Mouse (Mus musculus) heart, embryonic 13.5 days (tissue): Measurements from ENCODE around the gene Serbp1. TPM values are rescaled to one million over a fixed set of nuclear protein-coding genes. Genes with fewer than 3 reads are reported as not detected.

Experiments used
- ATAC-seq: fragments of 200-750 bp; cut with Nextera tagmentation; 2 replicates; pipeline ENCODE4 v1.8.0; 2017; ENCODE audit warnings: moderate TSS enrichment; ENCODE audit not compliant: insufficient number of reproducible peaks, low FRiP score, low TSS enrichment; ENCODE audit errors: extremely low read depth
- H3K27ac ChIP-seq: fragments of 300-500 bp; sonication (generic); replicated peaks from 2 replicates; pipeline ENCODE4 v1.5.1; 2015; ENCODE audit warnings: moderate library complexity, mild to moderate bottlenecking, inconsistent platforms
- H3K27me3 ChIP-seq: fragments of 300-500 bp; sonication (generic); replicated peaks from 2 replicates; pipeline ENCODE4 v1.6.1; 2015; ENCODE audit warnings: mild to moderate bottlenecking, inconsistent platforms
- H3K36me3 ChIP-seq: fragments of 300-500 bp; sonication (generic); 2 replicates; pipeline ENCODE4 v1.6.1; 2015; ENCODE audit warnings: mild to moderate bottlenecking, inconsistent platforms
- H3K4me1 ChIP-seq: fragments of 300-500 bp; sonication (generic); 2 replicates; pipeline ENCODE4 v1.6.1; 2015; ENCODE audit warnings: inconsistent platforms
- H3K4me2 ChIP-seq: fragments of 300-500 bp; sonication (generic); 2 replicates; pipeline ENCODE4 v1.6.1; 2015; ENCODE audit warnings: inconsistent platforms, mild to moderate bottlenecking, moderate library complexity
- H3K4me3 ChIP-seq: fragments of 300-500 bp; sonication (generic); 2 replicates; pipeline ENCODE4 v1.5.1; 2015; ENCODE audit warnings: moderate library complexity, mild to moderate bottlenecking, inconsistent platforms
- H3K9ac ChIP-seq: fragments of 300-500 bp; sonication (generic); 2 replicates; pipeline ENCODE4 v1.6.1; 2015; ENCODE audit warnings: inconsistent platforms, mild to moderate bottlenecking, moderate library complexity
- H3K9me3 ChIP-seq: fragments of 300-500 bp; sonication (generic); 2 replicates; pipeline ENCODE4 v1.6.1; 2016; ENCODE audit warnings: inconsistent platforms
- WGBS: fragments of 180-500 bp; shearing (Covaris S2); methylation state at CpG from one replicate; pipeline ENCODE4 v1.1.7; 2015; ENCODE audit warnings: mixed read lengths; 5-methylcytosine and 5-hydroxymethylcytosine counted together
- polyA plus RNA-seq: library from polyadenylated mRNA; unstranded; fragments of >200 nt; fragmentation: Nextera tagmentation; extraction: Ambion mirVana; gene quantifications from 2 replicates; pipeline ENCODE4 v1.2.1, GENCODE M21; 2015

Gene Serbp1
- polyA plus RNA-seq, 1 experiment from 2014 or later: 309 TPM

DNA sequence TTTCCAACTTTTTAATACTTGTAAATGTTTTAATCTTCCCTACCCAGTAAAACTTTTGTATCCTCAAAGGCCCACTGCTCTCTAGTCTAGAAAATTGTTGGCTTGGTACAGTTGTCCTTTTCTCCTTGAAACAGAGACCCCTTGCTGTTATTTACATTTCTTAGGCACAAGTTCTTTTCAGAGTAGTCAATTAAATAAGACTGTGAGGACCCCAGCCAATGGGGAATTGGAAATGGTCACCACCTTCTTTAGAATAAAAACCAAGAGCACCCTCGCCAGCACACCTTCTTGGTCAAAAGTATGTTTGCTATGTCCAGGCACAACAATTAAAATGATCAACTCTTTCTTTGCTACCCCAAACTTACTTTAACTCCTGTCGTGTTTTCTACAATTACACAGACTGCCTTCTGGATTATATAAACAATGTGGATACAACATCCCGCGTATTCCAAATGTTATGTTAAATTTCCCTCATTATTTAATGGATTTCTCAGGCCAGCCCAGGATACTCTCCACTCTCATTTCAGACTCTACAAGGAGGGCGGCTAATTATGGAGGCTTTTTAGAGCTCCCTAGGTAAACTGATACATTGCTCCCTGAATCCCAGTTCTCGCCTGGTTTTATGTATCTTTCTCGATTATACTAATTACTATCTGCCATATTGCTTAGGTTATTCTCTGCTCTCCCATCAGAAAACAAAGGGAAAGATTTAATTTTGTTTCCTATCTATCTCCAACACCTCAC is 1.3 kb upstream of the Serbp1 start:
- no peaks in the 10 kb centered on the region for H3K27me3 ChIP-seq
- no peak overlapping the region for H3K9ac ChIP-seq
- no peaks in the 10 kb centered on the region for H3K36me3 ChIP-seq
- no peak for ATAC-seq
- H3K4me3 ChIP-seq: no peak overlapping the region
- H3K9me3 ChIP-seq: no peaks in the 10 kb centered on the region
- no peaks in the 10 kb centered on the region for H3K4me1 ChIP-seq
- WGBS: 74% methylated on average over 7 of the region's 7 CpGs
- H3K4me2 ChIP-seq: no peak overlapping the region
- no peak overlapping the region for H3K27ac ChIP-seq

DNA sequence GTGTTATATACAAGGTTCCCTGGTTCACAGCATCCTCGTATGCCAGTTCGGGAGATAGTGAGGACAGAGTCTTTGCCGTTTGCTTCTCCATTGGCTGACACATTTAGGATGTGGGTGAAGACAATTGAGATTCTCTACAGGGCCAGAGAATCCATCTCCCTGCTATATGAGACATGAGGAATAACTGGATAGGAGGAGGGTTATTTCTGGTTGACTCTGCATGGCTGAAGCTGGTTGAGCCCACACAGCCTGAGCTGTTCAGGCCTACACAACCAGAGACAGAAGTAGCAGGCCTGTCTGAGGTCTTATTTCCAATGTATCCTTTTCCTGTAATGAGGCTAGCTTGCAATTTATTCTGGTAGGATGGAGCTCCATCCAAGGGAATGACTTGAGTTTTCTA is 3.3 kb downstream of the Serbp1 start:
- no peak overlapping the region for H3K4me2 ChIP-seq
- no peaks in the 10 kb centered on the region for H3K27me3 ChIP-seq
- no peak overlapping the region for H3K9ac ChIP-seq
- H3K9me3 ChIP-seq: no peaks in the 10 kb centered on the region
- H3K27ac ChIP-seq: no peak overlapping the region
- H3K4me3 ChIP-seq: no peak overlapping the region
- 81% methylated on average over 3 of the region's 3 CpGs for WGBS
- ATAC-seq: no peak
- no peaks in the 10 kb centered on the region for H3K36me3 ChIP-seq
- H3K4me1 ChIP-seq: no peaks in the 10 kb centered on the region

DNA sequence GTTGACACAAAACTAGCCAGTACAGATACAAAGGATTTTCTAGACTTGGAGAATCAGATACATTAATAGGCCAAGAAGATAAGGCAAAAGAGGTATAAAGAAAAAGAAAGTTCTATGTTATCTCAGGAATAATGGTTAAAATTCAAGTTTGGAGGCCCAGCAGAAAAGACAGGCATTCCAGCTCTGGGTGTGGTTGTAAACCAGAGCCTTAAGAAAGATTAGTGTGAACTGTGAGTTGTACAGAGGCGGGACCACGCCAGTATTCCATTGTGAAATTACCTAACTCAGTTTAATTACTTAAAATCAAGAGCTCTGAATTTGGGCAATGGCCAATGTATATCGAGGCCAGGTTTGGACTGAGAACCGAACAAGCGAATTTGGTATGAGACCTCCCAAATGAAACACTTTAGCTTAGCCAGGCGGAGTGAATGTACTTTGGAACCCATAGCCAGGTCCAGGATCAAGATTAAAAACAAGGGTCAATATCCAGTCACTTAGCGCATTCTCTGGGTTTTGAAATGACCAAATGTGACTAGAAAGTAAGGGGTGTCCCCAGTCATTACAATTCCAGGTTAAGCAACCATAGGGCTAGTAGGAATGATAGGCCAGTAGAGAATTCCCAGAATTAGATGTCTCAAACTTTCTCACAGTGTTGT is 5.9 kb downstream of the Serbp1 start:
- no peak overlapping the region for H3K9ac ChIP-seq
- H3K4me1 ChIP-seq: no peaks in the 10 kb centered on the region
- no peak overlapping the region for H3K4me2 ChIP-seq
- no peaks in the 10 kb centered on the region for H3K27me3 ChIP-seq
- WGBS: 87% methylated on average over 7 of the region's 7 CpGs
- H3K9me3 ChIP-seq: no peaks in the 10 kb centered on the region
- H3K4me3 ChIP-seq: no peak overlapping the region
- H3K27ac ChIP-seq: no peak overlapping the region
- ATAC-seq: no peak
- H3K36me3 ChIP-seq: no peaks in the 10 kb centered on the region

DNA sequence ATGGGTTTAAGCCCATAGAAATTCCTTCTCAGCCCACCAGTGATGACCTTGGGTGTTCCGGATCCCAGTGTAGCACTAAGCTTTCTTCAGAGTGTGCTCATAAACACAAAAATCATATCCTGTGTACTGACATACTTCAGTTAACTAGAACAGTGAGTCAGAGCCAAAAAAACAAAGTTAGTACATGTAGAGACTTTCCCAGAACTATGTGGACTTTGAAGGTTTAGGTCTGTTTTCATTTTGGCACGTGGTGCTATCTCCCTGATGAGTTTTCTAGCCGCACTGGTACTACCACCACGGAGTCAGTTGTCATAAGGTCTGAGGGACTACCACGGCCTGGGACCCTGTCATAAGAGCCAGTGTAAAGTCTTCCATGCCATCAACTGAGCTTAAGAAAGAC is 6.5 kb downstream of the Serbp1 start:
- 78% methylated on average over 5 of the region's 5 CpGs for WGBS

DNA sequence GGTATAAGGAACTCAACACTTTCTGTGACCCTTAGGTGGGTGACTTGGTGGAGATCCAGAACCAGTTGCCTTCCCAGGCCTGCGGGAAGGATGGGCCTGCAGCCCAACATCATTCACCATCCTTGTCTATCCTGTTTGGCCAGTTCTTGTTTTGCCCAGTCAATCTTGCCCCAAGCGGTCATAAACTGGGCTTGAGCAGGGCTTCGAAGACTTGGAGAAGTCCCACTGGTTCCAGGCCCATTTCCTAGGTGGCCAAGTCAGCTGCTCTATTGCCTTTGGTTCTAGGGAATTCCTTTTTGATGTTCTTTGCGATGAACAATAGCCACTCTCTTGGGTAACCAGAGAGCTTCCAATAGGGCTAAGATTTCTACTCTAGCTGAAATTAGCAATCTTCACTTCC is 13.1 kb downstream of the Serbp1 start:
- Histone ChIP-seq H3K9ac (no peak overlapping the region), H3K4me2 (no peak overlapping the region), H3K4me1 (no peaks in the 10 kb centered on the region), H3K36me3 (no peaks in the 10 kb centered on the region), H3K9me3 (no peaks in the 10 kb centered on the region), H3K27ac (no peak overlapping the region), H3K4me3 (no peak overlapping the region), H3K27me3 (no peaks in the 10 kb centered on the region)
- ATAC-seq: no peak
- WGBS: 82% methylated on average over 4 of the region's 4 CpGs

More for the DNA sequence above, 6.5 kb downstream of the Serbp1 start:
- Histone ChIP-seq H3K4me1 (no peaks in the 10 kb centered on the region), H3K27me3 (no peaks in the 10 kb centered on the region), H3K36me3 (no peaks in the 10 kb centered on the region), H3K4me2 (no peak overlapping the region), H3K4me3 (no peak overlapping the region), H3K9ac (no peak overlapping the region), H3K27ac (no peak overlapping the region), H3K9me3 (no peaks in the 10 kb centered on the region)
- ATAC-seq: no peak

DNA sequence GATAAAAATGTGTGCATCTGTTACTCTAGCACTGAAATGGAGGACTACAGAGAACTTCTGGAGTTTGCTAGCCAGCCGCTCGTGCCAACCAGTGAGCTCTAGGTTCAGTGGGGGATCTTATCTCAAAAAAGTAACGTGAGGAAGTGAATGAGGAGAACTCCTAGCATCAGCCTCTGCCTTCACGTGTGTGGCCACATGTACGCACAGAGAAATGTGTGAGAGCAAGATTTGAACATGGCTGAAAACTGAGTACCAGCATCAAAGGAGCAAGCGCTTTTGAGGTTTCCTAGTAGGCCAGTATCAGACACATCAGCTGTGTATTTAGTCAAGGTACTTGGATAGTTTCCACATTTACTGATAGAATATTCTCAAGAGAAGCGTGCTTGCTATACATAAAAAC is 27.0 kb downstream of the Serbp1 start:
- Histone ChIP-seq H3K4me3 (no peak overlapping the region), H3K27me3 (no peaks in the 10 kb centered on the region), H3K4me2 (no peak overlapping the region), H3K9me3 (no peaks in the 10 kb centered on the region), H3K9ac (no peak overlapping the region), H3K36me3 (no peaks in the 10 kb centered on the region), H3K4me1 (peaks cover 21% of the 10 kb centered on the region), H3K27ac (no peak overlapping the region)
- WGBS: 55% methylated on average over 7 of the region's 7 CpGs
- ATAC-seq: no peak

DNA sequence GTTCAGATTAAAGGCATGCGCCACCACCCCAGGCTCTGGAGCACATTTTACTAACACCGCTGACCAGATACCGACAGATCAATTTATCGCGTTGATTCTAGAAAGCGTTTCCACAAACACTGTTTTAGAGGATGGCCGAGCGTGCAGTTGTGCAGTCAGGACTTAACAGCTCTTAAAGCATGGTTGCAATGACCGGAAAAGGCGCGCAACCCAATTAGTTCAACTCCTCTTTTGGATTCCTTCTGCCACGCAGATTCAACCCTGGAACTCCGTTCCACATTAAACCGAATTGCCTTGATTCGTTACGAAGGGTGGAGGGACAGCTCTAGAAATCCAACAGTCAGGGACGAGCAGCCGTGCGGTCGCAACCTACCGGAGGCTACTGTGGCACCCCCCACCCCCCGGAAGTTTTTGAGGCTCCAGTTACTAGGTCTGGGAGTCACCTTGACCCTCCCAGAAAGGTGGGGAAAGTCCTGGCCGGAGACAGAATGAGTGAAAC is 28.2 kb downstream of the Serbp1 start:
- Histone ChIP-seq H3K36me3 (no peaks in the 10 kb centered on the region), H3K27ac (peak overlapping the region; percentile 91), H3K4me1 (peaks cover 33% of the 10 kb centered on the region), H3K27me3 (no peaks in the 10 kb centered on the region), H3K9me3 (no peaks in the 10 kb centered on the region), H3K4me2 (peak overlapping the region; percentile 84), H3K9ac (peak overlapping the region; percentile 83), H3K4me3 (peak overlapping the region; percentile 100)
- ATAC-seq: peak; percentile 30
- WGBS: 1% methylated on average over 23 of the region's 23 CpGs

DNA sequence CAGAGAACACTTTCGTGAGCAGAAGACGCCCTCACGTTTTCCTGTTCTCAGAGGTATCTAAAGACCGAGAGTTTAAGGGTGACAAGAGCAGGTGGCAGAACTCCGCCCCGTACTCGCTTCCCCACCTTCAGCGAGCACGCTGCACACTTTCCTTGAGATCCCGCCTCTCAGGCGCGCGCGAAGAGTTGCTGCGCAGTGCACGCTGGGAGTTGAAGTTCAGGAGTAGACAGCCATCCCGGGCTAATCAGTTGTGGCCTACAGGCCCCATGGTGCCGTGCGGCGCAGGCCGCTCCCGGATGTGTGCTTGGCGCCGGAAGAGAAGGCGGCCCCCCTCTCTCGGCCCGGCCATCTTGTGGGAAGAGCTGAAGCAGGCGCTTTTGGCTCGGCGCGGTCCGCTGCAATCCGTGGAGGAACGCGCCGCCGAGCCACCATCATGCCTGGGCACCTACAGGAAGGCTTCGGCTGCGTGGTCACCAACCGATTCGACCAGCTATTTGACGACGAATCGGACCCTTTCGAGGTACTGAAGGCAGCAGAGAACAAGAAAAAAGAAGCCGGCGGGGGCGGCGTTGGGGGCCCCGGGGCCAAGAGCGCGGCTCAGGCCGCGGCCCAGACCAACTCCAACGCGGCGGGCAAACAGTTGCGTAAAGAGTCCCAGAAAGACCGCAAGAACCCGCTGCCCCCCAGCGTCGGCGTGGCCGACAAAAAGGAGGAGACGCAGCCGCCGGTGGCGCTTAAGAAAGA is 28.9 kb downstream of the Serbp1 start:
- H3K9me3 ChIP-seq: no peaks in the 10 kb centered on the region
- ATAC-seq: peak; percentile 99
- WGBS: under 1% methylated on average over 68 of the region's 68 CpGs

DNA sequence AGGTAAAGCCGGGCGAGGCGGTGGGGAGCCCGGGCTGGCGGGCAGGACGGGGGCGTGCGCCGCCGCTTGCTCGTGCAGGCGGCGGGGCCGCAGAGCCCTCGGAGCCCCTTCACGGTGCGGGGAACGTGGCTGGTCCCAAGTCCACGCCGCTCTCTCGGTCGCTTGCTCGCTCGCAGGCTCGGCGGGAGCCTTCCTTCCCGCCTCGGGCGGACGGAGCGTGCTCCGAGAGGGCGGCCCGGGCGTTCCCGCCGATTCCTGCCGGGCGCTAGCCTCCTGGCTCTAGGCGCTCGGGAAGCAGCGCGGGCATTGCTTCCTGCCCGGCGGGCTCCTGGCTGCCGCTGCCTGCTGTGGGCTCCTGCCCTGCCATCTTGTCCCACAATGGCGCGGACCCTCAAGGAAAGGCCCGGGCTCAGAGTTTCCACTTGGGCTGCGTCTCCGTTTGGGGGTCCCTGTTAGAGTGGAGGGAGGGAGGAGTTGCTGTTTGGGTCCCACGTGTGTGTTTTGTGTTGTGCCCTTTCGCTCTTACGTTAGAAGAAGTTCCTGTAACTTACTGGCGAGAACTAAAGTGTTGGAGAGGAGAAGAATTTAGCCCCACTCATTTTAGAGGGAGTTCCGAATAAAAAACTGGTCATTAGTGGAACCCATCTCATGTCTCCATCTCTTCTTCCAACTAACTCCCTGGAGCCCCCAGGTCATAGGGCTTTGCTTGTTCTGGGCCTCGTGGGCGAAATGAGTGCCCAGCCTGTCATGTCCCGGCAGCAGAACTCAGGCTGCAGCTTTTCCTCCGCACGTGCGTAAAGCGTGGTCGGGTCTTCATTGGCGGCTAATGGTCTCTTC is 29.6 kb downstream of the Serbp1 start:
- Histone ChIP-seq H3K9me3 (no peaks in the 10 kb centered on the region), H3K36me3 (peaks cover 13% of the 10 kb centered on the region), H3K4me2 (peak overlapping the region; percentile 84), H3K4me1 (peaks cover 33% of the 10 kb centered on the region), H3K9ac (peak overlapping the region; percentile 100), H3K27me3 (no peaks in the 10 kb centered on the region), H3K4me3 (peak overlapping the region; percentile 100), H3K27ac (peak overlapping the region; percentile 93)
- ATAC-seq: no peak
- WGBS: 0% methylated on average over 64 of the region's 65 CpGs

More for the DNA sequence above, 28.9 kb downstream of the Serbp1 start:
- Histone ChIP-seq H3K36me3 (peaks cover 6% of the 10 kb centered on the region), H3K27me3 (no peaks in the 10 kb centered on the region), H3K27ac (peak overlapping the region; percentile 93), H3K9ac (peak overlapping the region; percentile 100), H3K4me2 (peak overlapping the region; percentile 84), H3K4me3 (peak overlapping the region; percentile 100), H3K4me1 (peaks cover 33% of the 10 kb centered on the region)

DNA sequence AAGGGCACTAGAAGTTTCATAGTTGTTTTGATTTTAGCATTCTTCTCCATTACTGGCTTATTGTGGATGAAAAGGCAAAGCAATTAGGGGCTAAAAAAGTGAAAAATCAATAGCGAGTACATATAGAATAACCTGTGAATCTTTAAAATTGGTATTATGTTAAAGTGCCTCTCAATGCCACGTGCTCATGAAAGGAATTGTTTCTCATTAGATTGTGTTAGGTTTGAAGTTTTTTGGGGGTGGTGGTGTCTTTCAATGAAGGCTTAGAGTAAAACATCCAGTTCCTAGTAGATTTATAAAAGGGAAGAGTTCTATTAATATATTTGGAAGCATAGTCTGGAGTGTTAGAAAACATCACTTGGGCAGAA is 30.3 kb downstream of the Serbp1 start:
- WGBS: 0% methylated on average over 2 of the region's 2 CpGs
- Histone ChIP-seq H3K4me2 (peak overlapping the region; percentile 84), H3K4me3 (peak overlapping the region; percentile 100), H3K36me3 (peaks cover 17% of the 10 kb centered on the region), H3K9ac (peak overlapping the region; percentile 100), H3K9me3 (no peaks in the 10 kb centered on the region), H3K27me3 (no peaks in the 10 kb centered on the region), H3K27ac (peak overlapping the region; percentile 93; the same call in 1 of the 2 replicates), H3K4me1 (peaks cover 33% of the 10 kb centered on the region)
- ATAC-seq: no peak

DNA sequence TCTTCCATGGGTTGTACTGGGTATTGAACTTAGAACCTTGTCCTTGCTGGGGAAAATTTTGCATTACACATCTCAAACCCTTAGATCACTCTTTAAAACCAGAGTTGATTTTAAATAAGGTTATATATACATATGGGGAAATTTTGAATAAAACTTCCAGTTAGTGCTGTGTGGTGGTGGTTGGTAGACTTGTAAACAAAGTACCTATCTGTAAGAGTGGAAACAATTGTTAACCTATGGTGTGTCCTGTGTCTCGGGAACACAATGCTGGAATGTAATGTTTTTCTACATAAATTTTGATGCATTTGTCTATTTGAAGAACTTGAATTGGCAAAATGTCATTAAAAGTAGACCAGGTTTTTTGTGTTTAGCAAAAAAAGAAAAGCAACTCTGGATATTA is 31.0 kb downstream of the Serbp1 start:
- H3K9ac ChIP-seq: peak overlapping the region; percentile 77
- ATAC-seq: no peak

More for the DNA sequence above, 31.0 kb downstream of the Serbp1 start:
- no peaks in the 10 kb centered on the region for H3K27me3 ChIP-seq
- no peak overlapping the region for H3K27ac ChIP-seq
- peak overlapping the region; percentile 100 for H3K4me3 ChIP-seq
- WGBS: 9% methylated on average over 1 of the region's 1 CpGs
- peak overlapping the region; percentile 84 for H3K4me2 ChIP-seq
- H3K4me1 ChIP-seq: peaks cover 37% of the 10 kb centered on the region
- H3K36me3 ChIP-seq: peaks cover 24% of the 10 kb centered on the region
- no peaks in the 10 kb centered on the region for H3K9me3 ChIP-seq
